Mouse (Mus musculus) heart, adult 2 months (tissue): ENCODE data around the gene Eml2.

Experiments
- CTCF ChIP-seq: fragments of 200-600 bp; IDR thresholded peaks from 2 replicates; pipeline ENCODE4 v1.8.1; 2022; ENCODE audit warnings: antibody characterized with exemption, mild to moderate bottlenecking, moderate library complexity
- POLR2A ChIP-seq: fragments of 200-500 bp; IDR thresholded peaks from 2 replicates; pipeline ENCODE4 v1.6.1; 2011; ENCODE audit warnings: mild to moderate bottlenecking, low read depth, low read length, control low read depth; ENCODE audit not compliant: insufficient read depth

- TF ChIP-seq CTCF (no peak), POLR2A (no peak)
Measured at GRCm38 (mm10) chr7:19252078-19252477, 75.9 kb downstream of the Eml2 start.
